Mouse (Mus musculus): Measurements from ENCODE around the gene Sdf2.
"Not testable (repeated sequence)": the region's sequence is repeated elsewhere in the genome, so short reads cannot be mapped to it uniquely, and the experiment has no call there.

Gene Sdf2

DNA sequence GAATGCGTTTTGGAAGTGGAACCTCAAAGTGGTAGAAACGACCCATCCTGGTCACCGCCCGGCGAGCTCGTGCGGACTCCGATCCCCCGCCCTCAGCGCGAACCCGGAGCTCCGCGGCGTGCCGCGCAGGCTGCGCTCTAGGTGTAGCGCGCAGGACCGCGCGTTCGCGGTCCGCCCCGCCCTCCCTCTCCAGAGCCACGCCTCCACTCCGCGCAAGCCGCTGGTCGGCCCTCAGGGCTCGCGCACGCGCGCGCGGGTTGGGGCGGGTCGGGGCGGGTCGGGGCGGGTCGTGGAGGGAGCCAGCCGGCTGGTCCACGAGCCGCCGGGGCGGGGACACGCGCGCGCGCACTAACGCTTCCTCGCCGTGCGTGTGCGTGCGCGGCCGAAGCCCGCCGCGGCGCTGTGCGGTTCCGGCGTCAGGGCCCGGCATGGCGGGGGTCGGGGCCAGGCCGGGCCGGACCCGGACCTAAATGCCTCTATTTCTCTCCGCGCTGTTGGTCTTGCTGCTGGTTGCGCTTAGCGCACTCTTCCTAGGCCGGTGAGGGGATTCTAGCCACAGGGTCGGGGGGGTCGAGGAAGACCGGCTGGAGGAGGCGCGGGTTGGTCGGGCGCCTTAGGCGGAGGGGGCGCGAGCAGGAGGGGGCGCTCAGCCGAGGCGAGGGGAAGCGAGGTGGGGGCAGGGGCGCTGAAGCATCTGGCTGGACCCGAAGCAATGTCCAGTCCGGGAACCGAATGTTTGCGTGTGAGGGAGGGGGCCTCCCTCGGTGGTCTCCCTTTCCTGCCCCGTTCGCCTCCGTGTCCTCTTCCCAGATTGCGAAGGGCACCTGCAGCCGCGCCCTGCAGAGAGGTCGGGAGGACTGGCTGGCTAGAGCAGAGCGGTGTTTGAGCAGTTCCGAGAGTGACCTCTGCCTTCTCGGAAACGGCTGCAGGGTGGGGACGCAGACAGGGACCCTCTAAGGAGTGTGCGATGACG, 16.1 kb downstream of the Sdf2 start, which contains the start of gene 2610507B11Rik:
Gene 2610507B11Rik (plus strand): TSS at position 373 of the 973 bp plus-strand sequence.
- DNase-seq (ENCODE audit: low spot score in 2 of 2): peak; percentile 69 to 83

DNA sequence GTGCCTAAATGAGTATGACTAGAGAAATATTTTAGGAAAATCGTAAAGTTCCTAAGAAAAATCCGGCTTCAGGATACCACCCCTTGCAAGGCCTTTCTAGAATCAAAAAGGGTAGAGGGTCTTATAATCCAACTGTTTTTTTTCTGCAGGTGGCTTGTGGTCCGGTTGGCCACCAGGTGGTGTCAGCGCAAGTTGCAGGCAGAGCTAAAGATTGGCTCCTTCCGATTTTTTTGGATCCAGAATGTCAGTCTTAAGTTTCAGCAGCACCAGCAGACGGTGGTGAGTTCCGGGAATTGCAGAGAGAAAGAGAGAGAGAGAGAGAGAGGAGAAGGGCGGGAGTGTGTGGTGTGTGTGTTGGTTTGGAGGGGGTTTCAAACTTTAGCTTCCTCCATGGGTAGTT, 17.0 kb downstream of the Sdf2 start:
- DNase-seq (ENCODE audit: low spot score in 2 of 2): peak in 1 of 2 experiments; percentile 39

DNA sequence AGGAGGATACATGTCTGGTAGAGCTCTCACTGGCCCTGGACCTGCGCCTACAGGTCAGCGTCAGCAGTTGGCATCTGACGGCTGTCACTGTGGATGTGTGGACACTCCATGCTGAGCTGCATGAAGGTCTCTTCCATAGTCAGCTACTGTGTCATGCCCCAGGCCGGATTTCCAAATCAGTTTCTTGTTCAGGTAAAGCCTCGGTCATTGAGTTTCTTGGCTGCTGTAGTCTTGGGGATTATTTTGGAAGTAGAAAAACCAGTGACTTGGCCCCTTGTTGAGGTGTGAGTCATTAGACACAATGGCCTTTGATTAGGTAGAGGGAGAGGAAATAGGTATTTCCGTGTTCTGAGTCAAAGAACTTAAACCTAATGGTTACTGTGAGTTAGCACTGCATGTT, 20.0 kb downstream of the Sdf2 start:
- DNase-seq (ENCODE audit: low spot score in 2 of 2): no peak

DNA sequence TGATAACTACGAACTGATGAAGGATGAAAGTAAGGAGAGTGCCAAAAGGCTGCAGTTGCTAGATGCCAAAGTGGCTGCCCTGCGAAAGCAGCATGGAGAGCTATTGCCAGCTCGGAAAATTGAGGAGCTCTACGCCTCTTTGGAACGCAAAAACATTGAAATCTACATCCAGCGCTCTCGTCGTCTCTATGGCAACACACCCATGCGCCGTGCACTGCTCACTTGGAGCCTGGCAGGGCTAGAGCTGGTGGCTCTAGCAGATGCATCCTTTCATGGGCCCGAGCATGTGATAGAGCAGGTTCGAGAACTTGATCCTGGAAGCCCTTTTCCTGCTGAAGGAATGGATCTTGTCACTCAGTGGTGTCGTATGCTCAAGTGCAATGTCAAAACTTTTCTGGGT, 26.4 kb downstream of the Sdf2 start:
- peak; percentile 43 to 79 for DNase-seq (ENCODE audit: low spot score in 2 of 2)

DNA sequence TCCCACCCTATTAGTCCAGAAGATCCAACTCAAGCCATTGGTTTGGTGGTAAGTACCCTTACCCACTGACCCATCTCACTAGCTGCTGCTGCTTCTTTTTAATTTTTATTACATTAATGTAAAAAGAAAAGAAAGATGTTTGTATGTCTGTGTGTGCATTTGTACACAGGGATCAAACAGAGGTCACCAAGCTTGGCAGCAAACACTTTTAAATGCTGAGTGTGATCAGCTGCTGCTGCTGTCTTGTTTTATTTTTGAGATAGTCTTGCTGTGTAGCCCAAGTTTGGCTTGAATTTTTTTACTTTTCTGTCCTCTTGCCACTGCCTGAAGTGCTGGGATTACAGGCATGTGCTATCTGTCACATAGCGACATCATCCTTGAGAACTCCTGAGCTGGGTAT, 30.1 kb downstream of the Sdf2 start:
- no peak for DNase-seq (ENCODE audit: low spot score in 2 of 2)

DNA sequence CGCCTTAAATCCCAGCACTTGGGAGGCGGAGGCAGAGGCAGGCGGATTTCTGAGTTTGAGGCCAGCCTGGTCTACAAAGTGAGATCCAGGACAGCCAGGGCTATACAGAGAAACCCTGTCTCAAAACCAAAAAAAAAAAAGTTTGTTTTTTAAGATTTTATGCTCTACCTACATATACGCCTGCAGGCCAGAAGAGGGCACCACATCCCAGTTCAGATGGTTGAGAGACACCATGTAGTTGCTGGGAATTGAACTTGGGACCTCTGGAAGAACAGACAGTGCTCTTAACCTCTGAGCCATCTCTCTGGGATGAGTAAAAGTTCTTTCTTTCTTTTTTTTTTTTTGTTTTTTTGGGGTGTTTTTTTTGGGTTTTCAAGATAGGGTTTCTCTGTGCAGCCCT, 30.6 kb downstream of the Sdf2 start:
- not testable (repeated sequence) for DNase-seq (ENCODE audit: low spot score in 2 of 2)

DNA sequence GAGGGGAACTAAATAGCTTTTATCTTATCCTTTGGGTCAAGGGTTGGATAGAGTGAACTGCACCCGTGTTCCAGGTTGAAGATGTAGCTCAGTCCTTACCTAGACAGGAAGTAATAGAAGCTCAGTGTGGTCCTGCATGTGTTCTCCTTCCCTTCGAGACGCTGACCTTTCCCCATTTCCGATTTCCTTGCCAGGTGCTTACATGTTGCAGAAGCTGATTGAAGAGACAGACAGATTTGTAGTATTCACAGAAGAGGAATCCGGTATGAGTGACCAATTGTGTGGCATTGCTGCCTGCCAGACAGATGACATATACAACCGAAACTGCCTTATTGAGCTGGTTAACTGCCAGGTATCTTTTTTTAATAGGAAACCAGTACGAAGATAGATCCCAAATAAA, 33.3 kb downstream of the Sdf2 start:
- no peak for DNase-seq (ENCODE audit: low spot score in 2 of 2)

DNA sequence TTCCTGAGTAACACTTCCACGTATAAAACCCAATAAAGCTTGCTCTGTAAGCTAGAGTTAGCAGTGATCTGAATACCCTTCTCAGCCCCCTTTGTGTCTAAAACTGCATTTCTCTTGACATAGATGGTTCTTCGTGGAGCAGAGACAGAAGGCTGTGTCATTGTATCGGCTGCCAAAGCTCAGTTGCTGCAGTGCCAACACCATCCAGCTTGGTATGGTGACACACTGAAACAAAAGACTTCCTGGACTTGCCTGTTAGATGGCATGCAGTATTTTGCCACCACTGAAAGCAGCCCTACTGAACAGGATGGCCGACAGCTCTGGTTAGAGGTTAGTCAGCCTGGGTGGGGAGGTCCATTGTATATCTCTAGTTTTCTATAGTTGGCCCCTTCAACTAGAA, 34.0 kb downstream of the Sdf2 start:
- DNase-seq (ENCODE audit: low spot score in 2 of 2): no peak

DNA sequence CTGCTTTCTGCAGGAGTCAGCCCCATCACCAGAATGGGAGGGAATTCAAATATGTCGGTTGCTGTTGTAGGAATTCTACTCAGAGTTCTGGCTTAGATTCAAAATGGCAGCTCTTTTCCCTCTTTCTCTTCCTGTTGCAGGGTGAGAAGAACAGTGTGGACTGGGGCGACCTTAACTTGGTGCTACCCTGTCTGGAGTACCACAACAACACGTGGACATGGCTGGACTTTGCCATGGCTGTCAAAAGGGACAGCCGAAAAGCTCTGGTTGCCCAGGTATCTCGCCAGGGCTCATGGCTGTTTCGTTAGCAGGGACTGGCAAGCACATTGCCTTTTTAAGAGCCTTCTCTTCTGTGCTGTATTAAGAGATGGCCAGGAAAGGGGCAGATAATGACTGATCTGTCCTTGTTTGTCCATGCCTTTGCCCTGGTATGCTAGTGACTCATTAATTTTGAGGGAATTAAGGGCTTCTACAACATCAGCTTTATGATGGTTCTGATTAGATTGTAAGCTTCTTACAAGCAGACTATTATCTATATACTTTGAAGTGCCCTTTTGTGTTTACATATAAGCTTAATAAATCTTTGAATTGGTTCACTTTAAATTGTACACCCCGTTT, 43.7 kb downstream of the Sdf2 start:
- DNase-seq (ENCODE audit: low spot score in 2 of 2): no peak

DNA sequence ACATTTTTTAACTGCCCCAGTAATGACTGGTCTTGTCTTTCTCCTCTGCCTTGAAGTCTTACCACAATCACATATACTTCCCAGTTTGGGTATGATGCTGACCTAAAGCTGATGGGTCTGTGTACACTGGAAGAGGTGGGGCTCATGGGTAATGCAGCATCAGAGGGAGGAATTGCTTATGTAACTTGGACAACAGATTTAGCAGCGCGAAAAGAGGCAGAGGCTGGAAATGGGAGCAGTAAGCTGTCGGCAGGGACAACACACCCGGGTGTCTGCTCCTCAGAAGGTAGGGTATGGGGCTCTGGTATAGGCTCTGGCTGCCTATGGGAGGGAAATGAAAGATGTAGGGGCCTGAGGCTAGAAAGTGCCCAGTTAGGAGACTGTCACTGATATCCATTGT, 45.1 kb downstream of the Sdf2 start, which contains the start of gene BC030499:
Gene BC030499 (plus strand): TSS at position 188 of the 400 bp plus-strand sequence.
- peak; percentile 48 to 59 for DNase-seq (ENCODE audit: low spot score in 2 of 2)

DNA sequence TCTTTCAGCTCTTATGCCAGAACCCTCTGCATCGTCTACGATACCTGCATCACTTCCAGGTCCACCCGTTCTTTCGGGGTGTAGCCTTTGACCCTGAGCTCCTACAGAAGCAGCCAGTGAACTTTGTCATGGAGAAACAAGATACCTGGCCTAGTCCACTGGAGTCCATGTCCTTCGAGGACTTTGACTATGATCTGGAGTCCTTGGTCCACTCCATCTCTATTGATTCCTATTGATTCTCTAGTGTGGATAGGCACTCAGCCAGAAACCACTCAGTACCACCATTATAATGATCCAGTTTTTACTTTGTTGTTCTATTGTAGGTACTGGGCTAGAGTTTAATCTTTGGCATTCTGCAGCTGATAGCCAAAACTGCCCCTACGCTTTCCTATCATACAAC, 49.0 kb downstream of the Sdf2 start:
- no peak for DNase-seq (ENCODE audit: low spot score in 2 of 2)

DNA sequence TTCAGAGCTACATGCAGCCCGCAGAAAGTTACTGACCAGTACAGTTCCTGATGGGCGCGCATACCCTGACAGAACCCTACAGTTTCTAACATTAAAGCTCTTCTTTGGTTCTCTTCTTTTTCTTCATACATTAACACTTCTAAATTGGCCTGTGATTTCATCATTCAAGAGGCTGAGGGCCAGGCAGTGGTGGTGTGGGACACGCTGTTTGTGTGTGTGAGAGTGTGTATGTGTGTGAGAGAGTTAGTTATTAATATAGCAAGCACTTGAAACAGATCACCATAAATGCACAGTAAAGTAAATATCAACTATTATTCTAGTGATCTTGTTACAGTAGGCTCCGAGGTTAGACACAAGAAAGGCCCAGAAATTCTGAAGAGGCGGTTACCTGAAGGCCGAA, 55.4 kb downstream of the Sdf2 start:
- no peak for DNase-seq (ENCODE audit: low spot score in 2 of 2)

DNA sequence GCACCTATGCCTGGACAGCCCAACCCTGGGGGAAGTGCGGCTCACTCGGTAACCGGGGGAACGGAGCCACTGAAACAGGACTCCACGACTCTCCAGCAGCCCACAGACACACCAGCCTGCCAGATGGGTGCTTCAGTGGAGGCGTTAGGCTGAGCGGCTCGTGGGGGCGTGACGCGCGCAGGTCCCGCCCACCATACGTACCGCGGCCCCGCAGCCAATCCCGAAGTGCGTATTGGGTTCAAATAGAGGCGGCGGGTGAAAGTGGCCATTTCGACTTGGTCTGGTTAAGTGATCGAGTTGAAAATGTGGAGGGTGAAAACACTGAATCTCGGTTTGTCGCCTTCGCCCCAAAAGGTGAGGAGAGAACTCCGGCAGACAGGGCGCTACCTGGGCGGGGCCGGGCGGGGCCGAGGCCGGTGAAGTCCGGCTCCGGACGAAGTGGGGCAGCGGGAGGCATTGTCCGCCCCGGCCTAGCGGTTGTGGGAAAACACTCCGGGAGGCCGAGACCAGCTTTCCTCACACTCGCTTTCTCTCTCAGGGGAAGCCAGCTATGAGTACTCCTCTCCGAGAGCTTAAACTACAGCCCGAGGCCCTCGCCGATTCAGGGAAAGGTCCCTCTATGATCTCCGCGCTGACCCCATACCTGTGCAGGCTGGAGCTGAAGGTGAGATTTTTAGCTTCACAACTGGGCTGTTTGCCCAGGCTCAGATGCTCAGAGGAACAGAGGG, 56.0 kb downstream of the Sdf2 start, which contains the start of gene Spag5:
Gene Spag5 (plus strand): TSS at position 173 of the 728 bp plus-strand sequence.
- DNase-seq (ENCODE audit: low spot score in 2 of 2): peak; percentile 75 to 90

All from left cerebral cortex, adult 9 months (tissue).